Comparison of ENCODE assay signal across 16 mouse cellular contexts in genomic region chr9:100731839-100732238, GRCm38 (mm10).
"Had no signal": no experiment of that assay in that cellular context is flagged by ENCODE, and none has a peak within 500 bp of the region (broad histone marks: within the 10 kb centered on the region; RNA-seq: fewer than 3 reads in every experiment).

No protein-coding gene starts in this region.

- H3K27ac ChIP-seq: liver, embryonic 13.5 days; liver, embryonic 15.5 days; midbrain, embryonic 13.5 days; midbrain, embryonic 15.5 days; neural tube, embryonic 12.5 days had no signal

- H3K4me1 ChIP-seq: midbrain, embryonic 15.5 days; neural tube, embryonic 12.5 days had no signal

- H3K36me3 ChIP-seq: liver, embryonic 13.5 days; liver, embryonic 15.5 days; midbrain, embryonic 13.5 days; midbrain, embryonic 15.5 days; neural tube, embryonic 12.5 days had no signal

- H3K4me2 ChIP-seq: liver, embryonic 13.5 days; liver, embryonic 15.5 days; lung, embryonic 14.5 days; midbrain, embryonic 11.5 days; midbrain, embryonic 13.5 days; midbrain, embryonic 15.5 days; neural tube, embryonic 12.5 days had no signal

- H3K9me3 ChIP-seq: liver, embryonic 13.5 days; liver, embryonic 15.5 days; megakaryocyte, embryonic 14.5 days; midbrain, embryonic 13.5 days; midbrain, embryonic 15.5 days; neural tube, embryonic 12.5 days had no signal

- ATAC-seq: midbrain, embryonic 13.5 days; midbrain, embryonic 15.5 days had no signal

- H3K27me3 ChIP-seq: liver, embryonic 13.5 days; liver, embryonic 15.5 days; megakaryocyte, embryonic 14.5 days; midbrain, embryonic 13.5 days; midbrain, embryonic 15.5 days; neural tube, embryonic 12.5 days had no signal

- DNase-seq: liver, embryonic 13.5 days; lung, adult 18-20 months; lung, embryonic 14.5 days; lung, postnatal 10 days; lung, postnatal 4 days; retina, postnatal 1 day; right cerebral cortex, adult 18-20 months; thymus, adult 18-20 months; thymus, postnatal 14 days; thymus, postnatal 36 days had no signal

- H3K9ac ChIP-seq: liver, embryonic 13.5 days; liver, embryonic 15.5 days; lung, embryonic 14.5 days; midbrain, embryonic 13.5 days; midbrain, embryonic 15.5 days; neural tube, embryonic 12.5 days had no signal

- H3K4me3 ChIP-seq: liver, embryonic 13.5 days; liver, embryonic 15.5 days; megakaryocyte, embryonic 14.5 days; midbrain, embryonic 13.5 days; midbrain, embryonic 15.5 days; neural tube, embryonic 12.5 days had no signal
